In genomic region chr11:57151674-57152073, GRCm38 (mm10) we compare ENCODE assay signal across 27 mouse cellular contexts.
A peak's percentile ranks its signal among the peaks of the same experiment; 100 is the strongest.
DNase-seq lines count a peak whose midpoint lies in the region; TF ChIP-seq lines count a peak whose summit lies in the region.
"Had no signal": no experiment of that assay in that cellular context is flagged by ENCODE, and none has a peak within 500 bp of the region (broad histone marks: within the 10 kb centered on the region; RNA-seq: fewer than 3 reads in every experiment).

No protein-coding gene starts in this region.

- H3K27ac ChIP-seq in heart, embryonic 10.5 days, result no peak overlapping the region
- H3K27ac ChIP-seq in layer of hippocampus, adult 2 months, result peak overlapping the region; percentile 60
- H3K27ac ChIP-seq: forebrain, embryonic 13.5 days; hindbrain, embryonic 12.5 days; hindbrain, postnatal 0 days; intestine, embryonic 15.5 days; limb, embryonic 10.5 days; limb, embryonic 15.5 days; liver, embryonic 13.5 days; lung, embryonic 15.5 days; midbrain, embryonic 12.5 days; neural tube, embryonic 13.5 days; stomach, embryonic 15.5 days had no signal

- 62% methylated on average over 4 of the region's 4 CpGs for WGBS in heart, embryonic 10.5 days

- TF ChIP-seq CTCF in layer of hippocampus, adult 2 months (conservative IDR thresholded peaks at IDR 0.05), result no peak

- no peaks in the 10 kb centered on the region for H3K36me3 ChIP-seq in heart, embryonic 10.5 days
- H3K36me3 ChIP-seq: heart, embryonic 12.5 days; hindbrain, embryonic 12.5 days; intestine, embryonic 15.5 days; limb, embryonic 10.5 days; limb, embryonic 15.5 days; liver, embryonic 13.5 days; lung, embryonic 15.5 days; midbrain, embryonic 12.5 days; neural tube, embryonic 13.5 days; stomach, embryonic 15.5 days had no signal

- intact Hi-C loops in heart, postnatal 10 days (cut with DNase I), result no loop called here

- DNase-seq in heart, postnatal 10 days, result peak; percentile 3 to 21
- DNase-seq in heart, embryonic 10.5 days (ENCODE audit: low spot score), result no peak
- no peak for DNase-seq in layer of hippocampus, adult 2 months (ENCODE audit: low spot score in 2 of 2)
- no peak for DNase-seq in layer of hippocampus, postnatal 25 days (ENCODE audit: extremely low spot score in 1 of 2, low spot score in 1 of 2)
- DNase-seq in 3T3-L1 (ENCODE audit: low read depth, low spot score), result peak; percentile 24
- DNase-seq in fibroblast of lung, adult 2 months (ENCODE audit: low read depth), result peak; percentile 54
- no peak for DNase-seq in spleen, postnatal 36 days (ENCODE audit: low spot score in 2 of 2)
- DNase-seq in ovary, adult 18-20 months (ENCODE audit: low spot score), result no peak
- DNase-seq: adrenal gland, postnatal 25 days; cerebellum, adult 11-12 months; cerebellum, adult 9-11 months; gastrocnemius, postnatal 25 days; heart, adult 11 months; kidney, adult 8-10 months; kidney, postnatal 10 days; liver, embryonic 13.5 days had no signal

- 0 out of 2 replicates have a peak, but pooled peaks cover 4% of the 10 kb centered on the region for H3K4me1 ChIP-seq in heart, embryonic 10.5 days
- H3K4me1 ChIP-seq: heart, embryonic 12.5 days; hindbrain, embryonic 12.5 days; intestine, embryonic 15.5 days; limb, embryonic 10.5 days; limb, embryonic 15.5 days; liver, embryonic 13.5 days; lung, embryonic 15.5 days; stomach, embryonic 15.5 days had no signal

- H3K4me3 ChIP-seq in heart, embryonic 10.5 days, result no peak overlapping the region
- H3K4me3 ChIP-seq in layer of hippocampus, adult 2 months, result no peak overlapping the region
- H3K4me3 ChIP-seq: forebrain, embryonic 13.5 days; heart, embryonic 12.5 days; hindbrain, embryonic 12.5 days; intestine, embryonic 15.5 days; limb, embryonic 10.5 days; limb, embryonic 15.5 days; liver, embryonic 13.5 days; lung, embryonic 15.5 days; midbrain, embryonic 12.5 days; neural tube, embryonic 13.5 days; stomach, embryonic 15.5 days had no signal

- H3K27me3 ChIP-seq in heart, embryonic 10.5 days (ENCODE audit: insufficient read depth, poor library complexity, severe bottlenecking), result no peaks in the 10 kb centered on the region
- H3K27me3 ChIP-seq: forebrain, embryonic 13.5 days; heart, embryonic 12.5 days; hindbrain, embryonic 12.5 days; intestine, embryonic 15.5 days; limb, embryonic 15.5 days; liver, embryonic 13.5 days; lung, embryonic 15.5 days; midbrain, embryonic 12.5 days; neural tube, embryonic 13.5 days; stomach, embryonic 15.5 days had no signal

- no peaks in the 10 kb centered on the region for H3K9me3 ChIP-seq in heart, embryonic 10.5 days
- H3K9me3 ChIP-seq: forebrain, embryonic 13.5 days; heart, embryonic 12.5 days; hindbrain, embryonic 12.5 days; intestine, embryonic 15.5 days; limb, embryonic 10.5 days; limb, embryonic 15.5 days; liver, embryonic 13.5 days; lung, embryonic 15.5 days; midbrain, embryonic 12.5 days; neural tube, embryonic 13.5 days; stomach, embryonic 15.5 days had no signal

Comparison
In these comparisons a context has a peak if more than half of its experiments do, and no peak if none do; other contexts are left out.
1. DNase-seq: peak in heart, postnatal 10 days (2 of 2), 3T3-L1 (single experiment) and fibroblast of lung, adult 2 months (single experiment); none in heart, embryonic 10.5 days (single experiment), layer of hippocampus, adult 2 months (0 of 2), layer of hippocampus, postnatal 25 days (0 of 2), spleen, postnatal 36 days (0 of 2) and ovary, adult 18-20 months (single experiment).